Mouse (Mus musculus): ENCODE measurements at regions not wholly inside any gene's neighbourhood (a gene's known extent, or its start where the extent isn't known, plus 50 kb on each side); places are given as distances from the start of the nearest gene placed in this dataset.
"Not testable (repeated sequence)": the region's sequence is repeated elsewhere in the genome, so short reads cannot be mapped to it uniquely, and the experiment has no call there.

GRCm38 (mm10) chr3:56980593-56981304, 321.0 kb downstream of the Tm4sf1 start:
- DNase-seq (ENCODE audit: low spot score in 2 of 2) = no peak

- peak in 1 of 2 experiments; percentile 46 for DNase-seq (ENCODE audit: low spot score in 2 of 2)
Observed at GRCm38 (mm10) chr3:56966008-56966407, 335.8 kb downstream of the Tm4sf1 start.

- DNase-seq (ENCODE audit: low spot score in 2 of 2) = no peak
Observed at GRCm38 (mm10) chr3:56965444-56965843, 336.3 kb downstream of the Tm4sf1 start.

GRCm38 (mm10) chr3:56964156-56964555, 337.6 kb downstream of the Tm4sf1 start:
- no peak for DNase-seq (ENCODE audit: low spot score in 2 of 2)

- peak in 1 of 2 experiments; percentile 63 for DNase-seq (ENCODE audit: low spot score in 2 of 2)
Observed at GRCm38 (mm10) chr3:56963251-56963650, 338.5 kb downstream of the Tm4sf1 start.

DNA sequence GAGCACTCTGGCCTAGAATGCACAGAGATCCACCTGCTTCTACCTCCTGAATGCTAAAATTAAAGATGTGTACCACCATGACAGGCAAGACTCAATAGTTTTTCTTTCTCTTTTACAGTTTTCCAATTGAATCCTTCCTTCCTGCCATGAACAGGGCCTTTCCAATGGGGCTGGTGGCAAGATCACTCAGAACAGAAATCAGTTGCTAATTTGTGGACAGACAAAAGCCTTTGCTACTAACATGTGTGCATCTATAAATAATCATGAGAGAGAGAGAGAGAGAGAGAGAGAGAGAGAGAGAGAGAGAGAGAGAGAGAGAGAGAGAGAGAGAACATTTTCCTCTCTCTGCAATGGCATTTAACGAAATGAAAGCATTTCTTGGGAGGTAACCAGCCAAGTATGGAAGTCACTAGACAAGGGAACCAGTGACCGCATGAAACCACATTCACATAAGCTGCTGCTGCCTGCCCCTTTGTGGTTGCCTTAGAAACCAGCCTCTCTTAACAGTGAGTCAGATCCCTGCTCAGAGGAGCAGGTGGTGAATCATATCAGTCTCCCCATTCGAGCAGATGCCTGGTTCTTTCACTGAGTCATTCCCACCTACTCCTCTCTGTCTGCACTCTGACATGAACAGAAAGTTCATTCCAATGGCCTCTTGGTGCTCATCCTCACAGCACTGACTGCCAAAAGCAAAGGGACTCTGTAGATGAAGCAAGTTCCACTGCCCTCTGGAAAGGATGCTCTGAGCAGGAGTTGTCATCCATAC, 339.4 kb downstream of the Tm4sf1 start:
- DNase-seq (ENCODE audit: low spot score in 2 of 2) = peak; percentile 81 to 87

- DNase-seq (ENCODE audit: low spot score in 2 of 2) = no peak
Observed at GRCm38 (mm10) chr3:56956978-56957377, 344.8 kb downstream of the Tm4sf1 start.

- no peak for DNase-seq (ENCODE audit: low spot score in 2 of 2)
Observed at GRCm38 (mm10) chr3:56955799-56956121, 346.0 kb downstream of the Tm4sf1 start.

DNA sequence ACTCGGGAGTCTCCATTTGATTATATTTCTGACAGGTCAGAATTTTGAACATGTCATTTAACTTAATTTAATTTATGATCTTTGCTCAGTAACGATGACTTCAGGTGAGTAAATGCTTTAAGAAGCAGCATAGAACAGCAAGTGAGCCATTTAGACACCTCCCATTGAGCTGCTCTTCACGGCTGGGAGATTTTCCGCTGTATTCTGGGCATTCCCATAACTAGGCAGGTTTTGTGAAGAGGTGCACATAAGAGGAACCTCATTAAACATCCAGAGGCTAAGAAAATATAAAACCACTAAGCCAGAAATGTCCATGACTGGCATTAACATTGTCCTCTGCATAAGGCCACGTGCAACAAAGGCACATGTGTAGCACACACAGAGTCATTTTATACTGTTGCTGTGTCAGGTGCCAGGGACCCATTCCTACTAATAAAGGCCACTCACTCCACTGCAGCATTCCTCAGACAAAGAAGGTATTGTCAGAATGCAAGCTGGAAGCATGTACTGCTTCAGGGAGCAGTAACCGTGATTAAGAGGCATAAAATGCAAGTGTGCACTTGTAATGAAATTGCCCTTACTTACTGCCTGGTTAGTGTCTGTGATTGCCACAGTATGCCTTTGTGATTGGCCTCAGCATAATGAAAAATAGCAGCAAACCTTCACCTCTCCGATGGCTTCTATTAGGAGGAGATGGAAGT, 346.5 kb downstream of the Tm4sf1 start:
- no peak for DNase-seq (ENCODE audit: low spot score in 2 of 2)

GRCm38 (mm10) chr3:56942557-56942956, 359.2 kb downstream of the Tm4sf1 start:
- DNase-seq (ENCODE audit: low spot score in 2 of 2) = not testable (repeated sequence)

DNA sequence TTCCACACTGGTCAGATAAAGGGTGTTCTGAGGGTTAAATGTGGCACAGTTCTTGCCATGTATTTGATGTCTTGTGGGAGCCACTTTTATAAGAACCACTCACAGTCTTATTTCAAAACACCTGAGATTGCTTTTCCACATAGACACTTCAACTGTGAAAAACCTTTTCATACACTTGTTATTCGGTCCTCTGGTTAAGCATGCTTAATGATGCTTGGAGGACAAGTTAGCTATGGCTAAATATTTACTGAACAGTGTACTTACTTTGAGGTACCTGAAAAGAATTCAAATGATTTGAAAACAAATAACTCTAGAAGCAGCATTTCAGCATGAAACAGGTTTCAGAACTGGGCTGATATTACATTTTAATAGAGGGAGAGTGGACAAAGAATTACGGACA, 372.8 kb downstream of the Tm4sf1 start:
- DNase-seq (ENCODE audit: low spot score in 2 of 2) = not testable (repeated sequence)

DNA sequence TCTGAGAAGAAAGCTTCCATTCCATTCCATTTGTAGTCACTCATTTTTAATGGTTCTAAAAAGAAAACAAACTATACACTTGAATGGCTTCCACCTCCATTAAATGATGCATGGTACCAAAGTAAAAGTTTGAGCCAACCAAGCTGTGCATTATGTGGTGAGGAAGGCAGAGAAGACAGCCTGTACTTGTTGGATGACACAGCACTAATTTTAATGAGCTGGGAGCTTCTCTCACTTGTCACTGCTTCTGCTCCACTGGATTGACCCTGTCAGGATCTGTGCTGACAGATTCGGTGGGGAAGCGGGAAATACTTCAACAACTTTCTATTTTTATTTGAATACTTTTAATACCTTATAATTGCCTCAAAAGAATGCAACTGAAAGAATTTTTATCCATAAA, 403.3 kb downstream of the Tm4sf1 start:
- DNase-seq (ENCODE audit: low spot score in 2 of 2) = no peak

- DNase-seq (ENCODE audit: low spot score in 2 of 2) = no peak
Observed at GRCm38 (mm10) chr3:56877062-56877461, 424.7 kb downstream of the Tm4sf1 start.

- no peak for DNase-seq (ENCODE audit: low spot score in 2 of 2)
Observed at GRCm38 (mm10) chr3:56863591-56863990, 438.2 kb downstream of the Tm4sf1 start.

- DNase-seq (ENCODE audit: low spot score in 2 of 2) = no peak
Observed at GRCm38 (mm10) chr3:56859841-56860240, 441.9 kb downstream of the Tm4sf1 start.

- no peak for DNase-seq (ENCODE audit: low spot score in 2 of 2)
Observed at GRCm38 (mm10) chr3:56845462-56845770, 456.4 kb downstream of the Tm4sf1 start.

DNA sequence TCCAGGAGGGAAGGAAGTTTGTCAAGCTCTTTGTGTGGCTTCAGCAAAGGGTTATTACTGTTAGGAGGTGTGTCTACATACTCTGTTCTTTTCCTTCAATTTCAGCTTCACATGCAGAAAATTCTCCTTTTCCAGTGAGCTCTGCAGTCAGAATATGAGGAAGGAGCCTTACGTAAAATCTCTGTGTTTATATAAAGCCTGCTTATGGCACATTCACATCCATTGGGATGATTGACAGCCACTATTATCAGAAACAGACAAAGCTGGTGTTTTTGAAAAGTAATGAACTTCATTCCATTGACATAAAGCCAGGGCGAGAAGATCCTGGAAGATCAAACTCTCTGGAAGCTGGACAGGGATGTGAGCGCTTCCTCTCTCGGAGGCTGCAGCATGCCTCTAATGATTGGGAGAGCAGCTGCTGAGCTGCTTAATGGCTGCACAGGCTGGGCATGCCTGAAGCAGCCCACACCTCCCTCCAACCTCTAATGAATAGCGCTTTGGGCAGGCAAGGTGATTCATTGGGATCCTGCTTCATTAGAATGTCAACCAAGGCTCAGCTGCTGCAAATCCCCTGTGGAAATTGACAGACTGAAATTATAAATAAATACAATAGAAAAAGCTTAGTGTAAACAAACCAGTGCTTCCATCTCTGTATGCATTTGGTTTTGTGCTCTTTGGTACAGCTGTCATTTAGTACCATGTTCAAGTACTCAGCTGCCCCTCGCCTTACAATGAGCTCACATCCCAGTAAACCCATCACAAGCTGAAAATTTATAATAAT, 456.9 kb downstream of the Tm4sf1 start:
- DNase-seq (ENCODE audit: low spot score in 2 of 2) = no peak

- DNase-seq (ENCODE audit: low spot score in 2 of 2) = no peak
Observed at GRCm38 (mm10) chr3:56837176-56837575, 464.6 kb downstream of the Tm4sf1 start.

DNA sequence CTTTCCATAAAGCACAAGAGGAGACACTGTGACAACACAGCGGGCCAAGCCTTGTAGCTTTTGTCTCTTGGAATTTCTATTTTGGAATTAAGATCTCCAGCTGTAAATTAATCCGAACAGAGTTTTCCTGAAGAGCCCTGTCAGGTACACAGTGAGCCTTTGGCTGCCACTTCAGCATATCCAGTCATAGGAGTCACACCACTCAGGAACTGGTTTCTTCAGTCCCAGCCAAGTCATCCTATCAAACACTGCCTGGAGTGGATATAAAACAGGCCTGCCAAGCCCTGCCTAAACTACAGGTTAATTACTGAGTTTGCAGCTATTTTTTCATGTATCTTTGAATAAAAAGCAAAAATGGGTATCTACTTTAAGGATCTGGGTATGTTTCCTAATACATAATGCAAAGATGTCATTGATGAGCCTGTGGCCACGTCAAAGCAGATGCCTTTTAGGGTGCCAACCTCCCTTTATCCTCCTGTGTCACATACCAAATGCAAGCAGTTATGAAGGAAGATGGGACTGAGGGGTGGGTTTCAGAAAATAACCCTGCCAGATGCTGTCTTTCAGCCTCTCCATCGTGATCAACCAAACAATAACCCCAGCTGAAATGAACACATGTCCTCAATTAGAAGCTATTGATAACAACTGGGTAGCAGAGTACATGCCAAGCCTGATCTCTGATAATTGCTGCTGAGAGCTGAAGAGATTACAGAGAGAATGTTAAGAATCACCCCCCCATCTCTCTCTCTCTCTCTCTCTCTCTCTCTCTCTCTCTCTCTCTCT, 471.3 kb downstream of the Tm4sf1 start:
- no peak for DNase-seq (ENCODE audit: low spot score in 2 of 2)

DNA sequence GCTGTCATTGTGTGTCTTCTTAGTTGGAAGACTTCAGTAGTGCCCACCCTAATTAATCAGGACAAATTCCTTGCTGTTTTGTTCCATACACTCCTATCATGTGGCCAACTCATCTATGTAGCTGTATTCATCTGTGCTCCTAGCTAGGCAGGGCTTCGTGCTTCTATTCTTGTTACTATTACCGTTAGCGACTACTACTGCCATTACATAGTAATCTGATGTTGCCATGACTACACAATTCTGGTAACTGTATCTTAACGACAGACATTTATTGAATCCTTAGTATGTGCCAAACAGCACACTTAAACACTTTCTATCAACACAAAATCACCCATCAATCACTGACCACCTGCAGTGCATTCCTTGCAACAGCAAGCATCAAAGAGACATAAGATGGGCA, 477.6 kb downstream of the Tm4sf1 start:
- DNase-seq (ENCODE audit: low spot score in 2 of 2) = no peak

GRCm38 (mm10) chr3:56810548-56811071, 491.2 kb downstream of the Tm4sf1 start:
- DNase-seq (ENCODE audit: low spot score in 2 of 2) = no peak

Data from left cerebral cortex, adult 9 months (tissue).